Mouse (Mus musculus): ENCODE data around the gene Agk. TPM values are rescaled to one million over a fixed set of nuclear protein-coding genes. Genes with fewer than 3 reads are reported as not detected.

Agk gene
- polyA plus RNA-seq, 1 experiment from 2014 or later = 46.3 TPM

GRCm38 (mm10) chr6:40371031-40371430, 46.1 kb downstream of the Agk start:
- H3K4me1 ChIP-seq = no peaks in the 10 kb centered on the region
- H3K4me3 ChIP-seq = no peak overlapping the region
- 97% methylated on average over 6 of the region's 6 CpGs for WGBS
- H3K27me3 ChIP-seq (ENCODE audit: low read depth, poor library complexity, severe bottlenecking) = no peaks in the 10 kb centered on the region
- no peak for DNase-seq (ENCODE audit: low spot score)
- peaks cover 28% of the 10 kb centered on the region; the same call in 1 of the 2 replicates for H3K36me3 ChIP-seq
- no peak overlapping the region for H3K27ac ChIP-seq (replicated peaks)
- no peaks in the 10 kb centered on the region for H3K9me3 ChIP-seq (replicated peaks)

GRCm38 (mm10) chr6:40380181-40380580, 55.2 kb downstream of the Agk start:
- no peaks in the 10 kb centered on the region for H3K9me3 ChIP-seq (replicated peaks)
- WGBS = 88% methylated on average over 3 of the region's 3 CpGs
- no peaks in the 10 kb centered on the region for H3K27me3 ChIP-seq (ENCODE audit: low read depth, poor library complexity, severe bottlenecking)
- DNase-seq (ENCODE audit: low spot score) = no peak
- no peak overlapping the region for H3K4me3 ChIP-seq
- H3K4me1 ChIP-seq = no peaks in the 10 kb centered on the region
- H3K27ac ChIP-seq (replicated peaks) = no peak overlapping the region
- peaks cover 35% of the 10 kb centered on the region for H3K36me3 ChIP-seq

- Histone ChIP-seq H3K27ac (replicated peaks) (no peak overlapping the region), H3K4me1 (no peaks in the 10 kb centered on the region; the same call in 1 of the 2 replicates), H3K4me3 (no peak overlapping the region), H3K27me3 (ENCODE audit: low read depth, poor library complexity, severe bottlenecking) (no peaks in the 10 kb centered on the region), H3K9me3 (replicated peaks) (no peaks in the 10 kb centered on the region), H3K36me3 (peaks cover 35% of the 10 kb centered on the region)
- DNase-seq (ENCODE audit: low spot score) = no peak
- 91% methylated on average over 4 of the region's 4 CpGs for WGBS
Observed at GRCm38 (mm10) chr6:40381908-40382307, 56.9 kb downstream of the Agk start.

GRCm38 (mm10) chr6:40385682-40386081, 60.7 kb downstream of the Agk start:
- no peak for DNase-seq (ENCODE audit: low spot score)
- Histone ChIP-seq H3K9me3 (replicated peaks) (no peaks in the 10 kb centered on the region), H3K27me3 (ENCODE audit: low read depth, poor library complexity, severe bottlenecking) (no peaks in the 10 kb centered on the region)

GRCm38 (mm10) chr6:40388660-40389059, 63.7 kb downstream of the Agk start:
- H3K27me3 ChIP-seq (ENCODE audit: low read depth, poor library complexity, severe bottlenecking) = no peaks in the 10 kb centered on the region
- peaks cover 9% of the 10 kb centered on the region for H3K4me1 ChIP-seq
- no peak overlapping the region for H3K4me3 ChIP-seq
- DNase-seq (ENCODE audit: low spot score) = no peak
- H3K36me3 ChIP-seq = peaks cover 21% of the 10 kb centered on the region
- H3K27ac ChIP-seq (replicated peaks) = no peak overlapping the region
- 67% methylated on average over 4 of the region's 4 CpGs for WGBS
- H3K9me3 ChIP-seq (replicated peaks) = no peaks in the 10 kb centered on the region

More at GRCm38 (mm10) chr6:40385682-40386081, 60.7 kb downstream of the Agk start:
- Histone ChIP-seq H3K36me3 (peaks cover 31% of the 10 kb centered on the region), H3K4me3 (no peak overlapping the region), H3K27ac (replicated peaks) (peak overlapping the region; percentile 28; the same call in 1 of the 2 replicates), H3K4me1 (no peaks in the 10 kb centered on the region; the same call in 1 of the 2 replicates)
- WGBS = 75% methylated on average over 3 of the region's 3 CpGs

GRCm38 (mm10) chr6:40390975-40391374, 66.0 kb downstream of the Agk start:
- H3K4me1 ChIP-seq = peaks cover 10% of the 10 kb centered on the region
- H3K4me3 ChIP-seq = no peak overlapping the region
- H3K9me3 ChIP-seq (replicated peaks) = no peaks in the 10 kb centered on the region
- 88% methylated on average over 1 of the region's 1 CpGs for WGBS
- DNase-seq (ENCODE audit: low spot score) = no peak
- H3K27ac ChIP-seq (replicated peaks) = no peak overlapping the region
- peaks cover 34% of the 10 kb centered on the region for H3K36me3 ChIP-seq
- H3K27me3 ChIP-seq (ENCODE audit: low read depth, poor library complexity, severe bottlenecking) = no peaks in the 10 kb centered on the region

- no peaks in the 10 kb centered on the region for H3K27me3 ChIP-seq (ENCODE audit: low read depth, poor library complexity, severe bottlenecking)
- WGBS = 20% methylated on average over 3 of the region's 3 CpGs
- no peak overlapping the region for H3K27ac ChIP-seq (replicated peaks)
- no peak overlapping the region for H3K4me3 ChIP-seq
- peaks cover 37% of the 10 kb centered on the region for H3K36me3 ChIP-seq
- peak; percentile 78 for DNase-seq (ENCODE audit: low spot score)
- no peaks in the 10 kb centered on the region; the same call in 1 of the 2 replicates for H3K9me3 ChIP-seq (replicated peaks)
- H3K4me1 ChIP-seq = peaks cover 10% of the 10 kb centered on the region
Observed at GRCm38 (mm10) chr6:40393213-40393612, 68.2 kb downstream of the Agk start.

GRCm38 (mm10) chr6:40402031-40402430, 77.1 kb downstream of the Agk start:
- Histone ChIP-seq H3K27ac (replicated peaks) (no peak overlapping the region), H3K27me3 (ENCODE audit: low read depth, poor library complexity, severe bottlenecking) (no peaks in the 10 kb centered on the region), H3K36me3 (peaks cover 89% of the 10 kb centered on the region), H3K4me3 (no peak overlapping the region), H3K9me3 (replicated peaks) (peaks cover 4% of the 10 kb centered on the region; the same call in 1 of the 2 replicates), H3K4me1 (no peaks in the 10 kb centered on the region)
- 94% methylated on average over 2 of the region's 2 CpGs for WGBS
- DNase-seq (ENCODE audit: low spot score) = no peak

- 95% methylated on average over 4 of the region's 4 CpGs for WGBS
Observed at GRCm38 (mm10) chr6:40403640-40404285, 78.8 kb downstream of the Agk start.

GRCm38 (mm10) chr6:40411085-40411484, 86.1 kb downstream of the Agk start:
- no peak for DNase-seq (ENCODE audit: low spot score)
- Histone ChIP-seq H3K27me3 (ENCODE audit: low read depth, poor library complexity, severe bottlenecking) (no peaks in the 10 kb centered on the region), H3K4me1 (no peaks in the 10 kb centered on the region), H3K4me3 (no peak overlapping the region), H3K9me3 (replicated peaks) (no peaks in the 10 kb centered on the region), H3K36me3 (peaks cover 51% of the 10 kb centered on the region), H3K27ac (replicated peaks) (no peak overlapping the region)
- WGBS = 94% methylated on average over 3 of the region's 3 CpGs

More at GRCm38 (mm10) chr6:40403640-40404285, 78.8 kb downstream of the Agk start:
- peaks cover 2% of the 10 kb centered on the region; the same call in 1 of the 2 replicates for H3K9me3 ChIP-seq (replicated peaks)
- no peak overlapping the region for H3K27ac ChIP-seq (replicated peaks)
- peaks cover 89% of the 10 kb centered on the region for H3K36me3 ChIP-seq
- DNase-seq (ENCODE audit: low spot score) = no peak
- H3K4me3 ChIP-seq = no peak overlapping the region
- H3K27me3 ChIP-seq (ENCODE audit: low read depth, poor library complexity, severe bottlenecking) = no peaks in the 10 kb centered on the region
- no peaks in the 10 kb centered on the region for H3K4me1 ChIP-seq

- Histone ChIP-seq H3K9me3 (replicated peaks) (no peaks in the 10 kb centered on the region), H3K36me3 (peaks cover 38% of the 10 kb centered on the region), H3K4me1 (no peaks in the 10 kb centered on the region), H3K27me3 (ENCODE audit: low read depth, poor library complexity, severe bottlenecking) (no peaks in the 10 kb centered on the region), H3K4me3 (no peak overlapping the region), H3K27ac (replicated peaks) (no peak overlapping the region)
- WGBS = 91% methylated on average over 5 of the region's 5 CpGs
- DNase-seq (ENCODE audit: low spot score) = no peak
Observed at GRCm38 (mm10) chr6:40413046-40413445, 88.1 kb downstream of the Agk start.

- WGBS = 94% methylated on average over 3 of the region's 3 CpGs
- Histone ChIP-seq H3K36me3 (peaks cover 38% of the 10 kb centered on the region), H3K27me3 (ENCODE audit: low read depth, poor library complexity, severe bottlenecking) (no peaks in the 10 kb centered on the region), H3K27ac (replicated peaks) (no peak overlapping the region), H3K9me3 (replicated peaks) (no peaks in the 10 kb centered on the region), H3K4me3 (no peak overlapping the region), H3K4me1 (no peaks in the 10 kb centered on the region)
- DNase-seq (ENCODE audit: low spot score) = no peak
Observed at GRCm38 (mm10) chr6:40413565-40413964, 88.6 kb downstream of the Agk start.

GRCm38 (mm10) chr6:40415799-40416198, 90.8 kb downstream of the Agk start:
- DNase-seq (ENCODE audit: low spot score) = no peak
- H3K27ac ChIP-seq (replicated peaks) = no peak overlapping the region
- H3K4me1 ChIP-seq = no peaks in the 10 kb centered on the region
- H3K36me3 ChIP-seq = peaks cover 31% of the 10 kb centered on the region
- H3K9me3 ChIP-seq (replicated peaks) = no peaks in the 10 kb centered on the region
- WGBS = 88% methylated on average over 5 of the region's 5 CpGs
- no peak overlapping the region for H3K4me3 ChIP-seq
- no peaks in the 10 kb centered on the region for H3K27me3 ChIP-seq (ENCODE audit: low read depth, poor library complexity, severe bottlenecking)

Measured in midbrain, embryonic 10.5 days (tissue).